Mouse (Mus musculus) right cerebral cortex, postnatal 4 days (tissue): ENCODE measurements around the gene Higd1a.

Experiments used
- DNase-seq: peaks from one replicate; pipeline ENCODE4 v3.0.0-alpha.2; 2022

Gene Higd1a

GRCm38 (mm10) chr9:121833825-121834224, 24.3 kb downstream of the Higd1a start:
- DNase-seq = no peak

GRCm38 (mm10) chr9:121830956-121831293, 27.2 kb downstream of the Higd1a start:
- peak; percentile 87 for DNase-seq

GRCm38 (mm10) chr9:121830243-121830955, 27.8 kb downstream of the Higd1a start:
- DNase-seq = peak; percentile 54

GRCm38 (mm10) chr9:121829270-121829992, 28.7 kb downstream of the Higd1a start:
- DNase-seq = no peak

- DNase-seq = no peak
These were observed 29.8 kb downstream of the Higd1a start for GRCm38 (mm10) chr9:121828314-121828713.

- no peak for DNase-seq
These were observed 31.8 kb downstream of the Higd1a start for GRCm38 (mm10) chr9:121826356-121826755.

GRCm38 (mm10) chr9:121823991-121824390, 34.2 kb downstream of the Higd1a start:
- no peak for DNase-seq

GRCm38 (mm10) chr9:121823051-121823450, 35.1 kb downstream of the Higd1a start:
- DNase-seq = no peak

- DNase-seq = peak; percentile 34
These were observed 35.6 kb downstream of the Higd1a start for GRCm38 (mm10) chr9:121822585-121822991.

- no peak for DNase-seq
These were observed 37.4 kb downstream of the Higd1a start for GRCm38 (mm10) chr9:121820765-121821164.

GRCm38 (mm10) chr9:121819771-121820471, 38.2 kb downstream of the Higd1a start:
- no peak for DNase-seq

GRCm38 (mm10) chr9:121819073-121819770, 38.9 kb downstream of the Higd1a start:
- DNase-seq = no peak

GRCm38 (mm10) chr9:121815183-121815582, 43.0 kb downstream of the Higd1a start:
- DNase-seq = no peak

GRCm38 (mm10) chr9:121810081-121810821, 47.9 kb downstream of the Higd1a start:
- peak; percentile 49 for DNase-seq

- no peak for DNase-seq
These were observed 49.7 kb downstream of the Higd1a start for GRCm38 (mm10) chr9:121808511-121808910.

- no peak for DNase-seq
These were observed 50.2 kb downstream of the Higd1a start for GRCm38 (mm10) chr9:121807947-121808346.

- DNase-seq = no peak
These were observed 50.6 kb downstream of the Higd1a start for GRCm38 (mm10) chr9:121807546-121807945.

GRCm38 (mm10) chr9:121802747-121803146, 55.4 kb downstream of the Higd1a start:
- DNase-seq = no peak

GRCm38 (mm10) chr9:121798887-121799520, 59.2 kb downstream of the Higd1a start:
- no peak for DNase-seq
